20 mouse cellular contexts compared by ENCODE assay signal in genomic region chr16:76855797-76856196, GRCm38 (mm10).
A peak's percentile ranks its signal among the peaks of the same experiment; 100 is the strongest.
DNase-seq lines count a peak whose midpoint lies in the region; ATAC-seq and TF ChIP-seq lines count a peak whose summit lies in the region.
"Had no signal": no experiment of that assay in that cellular context is flagged by ENCODE, and none has a peak within 500 bp of the region (broad histone marks: within the 10 kb centered on the region; RNA-seq: fewer than 3 reads in every experiment).

No protein-coding gene starts in this region.

- no peak overlapping the region for H3K27ac ChIP-seq in midbrain, postnatal 0 days (ENCODE audit: low read depth, low read length)
- no peak overlapping the region for H3K27ac ChIP-seq in midbrain, embryonic 16.5 days (ENCODE audit: low read length)
- H3K27ac ChIP-seq in intestine, postnatal 0 days (ENCODE audit: low read depth, low read length) = no peak overlapping the region
- H3K27ac ChIP-seq: embryonic facial prominence, embryonic 12.5 days; embryonic facial prominence, embryonic 15.5 days; forebrain, embryonic 10.5 days; forebrain, embryonic 12.5 days had no signal

- DNase-seq in midbrain, postnatal 0 days (ENCODE audit: low spot score) = peak; percentile 5
- DNase-seq in retina, embryonic 14.5 days (ENCODE audit: low spot score) = peak; percentile 27
- no peak for DNase-seq in adrenal gland, adult (ENCODE audit: inconsistent age in 2 of 2, low spot score in 1 of 2)
- DNase-seq: adrenal gland, adult 8-10 months; adrenal gland, postnatal 14 days; adrenal gland, postnatal 36 days; cerebellum, adult 11-12 months; cerebellum, adult 2 months; cerebellum, adult 9-10 months; cerebellum, postnatal 10 days; cerebellum, postnatal 25 days had no signal

- H3K4me2 ChIP-seq in midbrain, postnatal 0 days (ENCODE audit: low read depth, low read length, poor library complexity, severe bottlenecking) = no peak overlapping the region
- no peak overlapping the region for H3K4me2 ChIP-seq in midbrain, embryonic 16.5 days (ENCODE audit: low read length)
- H3K4me2 ChIP-seq in intestine, postnatal 0 days (replicated peaks; ENCODE audit: low read depth) = no peak overlapping the region
- H3K4me2 ChIP-seq: embryonic facial prominence, embryonic 12.5 days; embryonic facial prominence, embryonic 15.5 days; forebrain, embryonic 12.5 days had no signal

- WGBS in midbrain, postnatal 0 days = 52% methylated on average over 2 of the region's 2 CpGs
- WGBS in midbrain, embryonic 16.5 days = 59% methylated on average over 2 of the region's 2 CpGs
- 88% methylated on average over 2 of the region's 2 CpGs for WGBS in intestine, postnatal 0 days

- ATAC-seq in midbrain, postnatal 0 days (ENCODE audit: low FRiP score) = no peak
- ATAC-seq in midbrain, embryonic 16.5 days = no peak
- ATAC-seq in intestine, postnatal 0 days = no peak
- ATAC-seq: forebrain, embryonic 14.5 days; forebrain, embryonic 16.5 days had no signal

- no peaks in the 10 kb centered on the region for H3K27me3 ChIP-seq in midbrain, postnatal 0 days (ENCODE audit: insufficient read depth, low read length)
- H3K27me3 ChIP-seq in midbrain, embryonic 16.5 days (ENCODE audit: control insufficient read depth, insufficient read depth, low read depth, low read length) = no peaks in the 10 kb centered on the region
- H3K27me3 ChIP-seq in intestine, postnatal 0 days (replicated peaks; ENCODE audit: control insufficient read depth, insufficient read depth, low read length) = no peaks in the 10 kb centered on the region
- H3K27me3 ChIP-seq: embryonic facial prominence, embryonic 12.5 days; embryonic facial prominence, embryonic 15.5 days; forebrain, embryonic 12.5 days had no signal

- no peaks in the 10 kb centered on the region for H3K4me1 ChIP-seq in midbrain, postnatal 0 days (ENCODE audit: insufficient read depth, low read length)
- no peaks in the 10 kb centered on the region for H3K4me1 ChIP-seq in midbrain, embryonic 16.5 days (ENCODE audit: control insufficient read depth, insufficient read depth, low read length)
- no peaks in the 10 kb centered on the region for H3K4me1 ChIP-seq in intestine, postnatal 0 days (replicated peaks; ENCODE audit: control insufficient read depth, insufficient read depth, low read length)
- H3K4me1 ChIP-seq: embryonic facial prominence, embryonic 12.5 days; embryonic facial prominence, embryonic 15.5 days; forebrain, embryonic 10.5 days; forebrain, embryonic 12.5 days had no signal

- no peaks in the 10 kb centered on the region for H3K36me3 ChIP-seq in midbrain, postnatal 0 days (ENCODE audit: insufficient read depth, low read length)
- no peaks in the 10 kb centered on the region for H3K36me3 ChIP-seq in midbrain, embryonic 16.5 days (ENCODE audit: control insufficient read depth, insufficient read depth, low read length)
- H3K36me3 ChIP-seq in intestine, postnatal 0 days (ENCODE audit: control insufficient read depth, insufficient read depth) = no peaks in the 10 kb centered on the region
- H3K36me3 ChIP-seq: embryonic facial prominence, embryonic 12.5 days; embryonic facial prominence, embryonic 15.5 days; forebrain, embryonic 10.5 days; forebrain, embryonic 12.5 days had no signal

- H3K4me3 ChIP-seq in midbrain, postnatal 0 days (ENCODE audit: low read depth, low read length) = no peak overlapping the region
- H3K4me3 ChIP-seq in midbrain, embryonic 16.5 days (ENCODE audit: low read depth, low read length) = no peak overlapping the region
- H3K4me3 ChIP-seq in intestine, postnatal 0 days (ENCODE audit: low read depth, low read length) = no peak overlapping the region
- H3K4me3 ChIP-seq: embryonic facial prominence, embryonic 12.5 days; embryonic facial prominence, embryonic 15.5 days; erythroblast, embryonic 14.5 days; forebrain, embryonic 10.5 days; forebrain, embryonic 12.5 days had no signal

- no peaks in the 10 kb centered on the region for H3K9me3 ChIP-seq in midbrain, postnatal 0 days (ENCODE audit: low read length)
- no peaks in the 10 kb centered on the region for H3K9me3 ChIP-seq in midbrain, embryonic 16.5 days (replicated peaks; ENCODE audit: control insufficient read depth, low read length, poor library complexity, severe bottlenecking)
- H3K9me3 ChIP-seq in intestine, postnatal 0 days (ENCODE audit: control insufficient read depth) = no peaks in the 10 kb centered on the region
- H3K9me3 ChIP-seq: embryonic facial prominence, embryonic 12.5 days; embryonic facial prominence, embryonic 15.5 days; forebrain, embryonic 10.5 days; forebrain, embryonic 12.5 days had no signal

- H3K9ac ChIP-seq in midbrain, postnatal 0 days (replicated peaks; ENCODE audit: low read length, poor library complexity, severe bottlenecking) = no peak overlapping the region
- H3K9ac ChIP-seq in midbrain, embryonic 16.5 days (ENCODE audit: low read depth, low read length) = no peak overlapping the region
- no peak overlapping the region for H3K9ac ChIP-seq in intestine, postnatal 0 days (ENCODE audit: low read depth, low read length)
- H3K9ac ChIP-seq: embryonic facial prominence, embryonic 12.5 days; embryonic facial prominence, embryonic 15.5 days; forebrain, embryonic 12.5 days had no signal

- no peak for TF ChIP-seq CTCF in midbrain, postnatal 0 days (IDR thresholded peaks at IDR 0.05)
- no peak for TF ChIP-seq CTCF in intestine, postnatal 0 days (IDR thresholded peaks at IDR 0.05; ENCODE audit: low read depth)

Comparison
In these comparisons a context has a peak if more than half of its experiments do, and no peak if none do; other contexts are left out.
1. DNase-seq: peak in midbrain, postnatal 0 days (single experiment) and retina, embryonic 14.5 days (single experiment); none in adrenal gland, adult (0 of 2).